Mouse (Mus musculus) retina, adult 2 months (tissue): ENCODE data around the gene Ppfibp2.

Source experiments
- DNase-seq: peaks from one replicate; pipeline ENCODE4 v3.0.0-alpha.2; 2012; ENCODE audit warnings: low read depth, low spot score

Ppfibp2 gene

DNA sequence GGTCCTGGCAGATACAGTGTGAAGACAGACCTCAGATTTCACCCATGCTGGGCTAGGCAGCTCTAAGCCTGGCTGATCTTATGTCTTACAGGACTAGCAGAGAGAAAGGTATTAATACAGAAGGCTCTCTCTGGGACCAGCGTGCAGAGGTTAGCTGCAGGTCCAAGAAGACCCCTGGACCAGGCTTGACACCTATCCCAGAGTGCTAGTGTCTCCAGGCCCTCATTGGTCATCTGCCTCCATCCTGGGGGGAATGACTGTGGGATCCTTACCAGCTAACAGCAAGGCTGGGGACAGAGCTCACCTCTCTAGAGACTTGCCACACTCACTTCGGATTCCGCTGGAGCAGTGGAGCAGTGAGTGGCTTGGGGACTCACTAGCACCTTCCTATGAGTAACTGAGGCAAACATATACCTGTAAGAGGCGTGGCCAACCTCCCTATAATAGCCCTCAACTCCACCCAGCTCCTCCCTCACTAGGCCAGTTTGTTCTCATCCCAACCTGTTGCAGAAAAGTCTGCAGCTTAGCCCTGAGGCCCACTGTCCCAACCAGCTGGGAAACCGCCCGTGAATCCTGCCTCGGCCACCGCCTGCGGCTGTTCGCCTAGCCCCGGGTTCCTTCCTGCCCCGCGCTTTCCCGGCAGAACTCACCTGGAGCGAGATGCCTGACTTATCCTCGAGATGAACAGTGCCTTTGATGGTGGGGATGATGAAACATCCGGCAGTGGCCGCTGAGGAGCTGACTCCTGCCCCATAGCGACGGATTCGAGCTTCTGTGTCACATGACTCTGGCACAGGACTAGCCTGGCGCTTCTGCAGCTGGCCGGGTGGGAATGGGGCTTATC is 162.5 kb downstream of the Ppfibp2 start, which contains the start of gene Cyb5r2:
Cyb5r2 (minus strand) TSS at position 725 of the 844 bp plus-strand sequence.
- no peak for DNase-seq

- no peak for DNase-seq
Measured at GRCm38 (mm10) chr7:107770812-107771211, 175.8 kb downstream of the Ppfibp2 start.

DNA sequence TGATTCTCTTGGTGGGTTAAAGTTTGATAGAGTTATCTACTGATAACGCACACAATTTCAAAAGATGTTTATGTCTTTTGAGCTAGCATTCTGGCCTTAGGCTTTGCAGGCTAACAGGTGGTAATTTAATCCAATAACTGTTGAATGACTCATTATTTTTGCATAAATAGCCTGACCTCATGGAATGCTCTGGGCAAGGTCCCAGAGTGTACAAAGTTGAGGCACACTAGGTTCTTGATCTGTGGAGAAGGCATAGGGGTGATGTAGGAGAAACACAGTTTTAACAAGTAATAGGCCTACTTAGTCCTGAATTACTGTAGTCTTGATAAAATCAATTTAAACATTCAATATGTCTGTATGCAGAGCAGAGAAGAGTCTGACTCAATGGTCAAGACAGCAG is 183.2 kb downstream of the Ppfibp2 start:
- DNase-seq: no peak

DNA sequence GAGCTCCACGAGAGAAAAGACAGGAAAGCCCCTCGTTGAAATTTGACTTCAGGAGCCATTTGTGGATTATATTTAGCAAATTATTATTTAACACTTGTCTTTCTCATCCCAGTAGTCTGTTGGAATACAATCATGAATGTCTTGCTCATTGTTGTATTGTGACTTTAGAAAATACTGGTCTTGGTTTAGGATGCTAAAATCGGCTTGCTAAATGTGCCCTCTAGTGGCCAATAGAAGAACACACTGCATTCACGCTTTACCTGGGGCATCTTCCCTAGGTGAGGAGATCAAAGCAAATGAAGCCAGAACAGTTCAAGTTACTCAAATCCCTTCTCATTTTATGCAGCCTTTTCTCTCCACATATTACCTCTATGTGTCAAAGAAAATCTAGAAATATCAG is 184.6 kb downstream of the Ppfibp2 start:
- DNase-seq: no peak

DNA sequence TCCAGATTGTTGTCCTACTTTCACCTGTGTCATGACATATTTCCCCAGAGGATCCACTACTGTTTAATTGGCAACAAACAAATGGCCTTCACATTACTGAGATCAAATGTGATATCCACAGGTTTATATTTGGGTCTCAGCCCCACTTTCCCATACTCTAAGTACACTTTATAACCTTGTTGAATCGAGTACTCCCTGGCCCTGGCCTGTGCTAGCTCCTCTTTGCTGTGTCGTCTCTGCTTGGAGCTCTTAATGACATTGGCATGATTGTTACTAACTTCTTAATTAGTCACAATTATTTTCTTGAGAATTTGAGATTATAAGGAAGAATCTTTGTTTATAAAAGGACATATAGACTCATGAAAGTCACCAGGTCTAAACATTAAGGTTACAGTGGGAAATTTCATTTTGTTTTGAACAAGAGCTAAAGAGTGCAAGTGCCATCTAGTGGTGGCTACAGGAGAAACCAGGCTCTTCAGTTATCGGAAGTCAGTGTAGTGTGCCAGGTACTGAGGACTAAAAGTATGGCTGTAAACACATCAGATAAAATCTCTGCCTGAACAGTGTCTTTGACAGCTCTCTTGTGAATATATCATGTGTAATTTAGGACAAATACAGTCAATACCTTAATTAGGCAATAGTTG is 193.1 kb downstream of the Ppfibp2 start:
- DNase-seq: no peak

- DNase-seq: no peak
Measured at GRCm38 (mm10) chr7:107796500-107796899, 201.5 kb downstream of the Ppfibp2 start.
